Mouse (Mus musculus): ENCODE results near the gene Psmb10.

Gene Psmb10

DNA sequence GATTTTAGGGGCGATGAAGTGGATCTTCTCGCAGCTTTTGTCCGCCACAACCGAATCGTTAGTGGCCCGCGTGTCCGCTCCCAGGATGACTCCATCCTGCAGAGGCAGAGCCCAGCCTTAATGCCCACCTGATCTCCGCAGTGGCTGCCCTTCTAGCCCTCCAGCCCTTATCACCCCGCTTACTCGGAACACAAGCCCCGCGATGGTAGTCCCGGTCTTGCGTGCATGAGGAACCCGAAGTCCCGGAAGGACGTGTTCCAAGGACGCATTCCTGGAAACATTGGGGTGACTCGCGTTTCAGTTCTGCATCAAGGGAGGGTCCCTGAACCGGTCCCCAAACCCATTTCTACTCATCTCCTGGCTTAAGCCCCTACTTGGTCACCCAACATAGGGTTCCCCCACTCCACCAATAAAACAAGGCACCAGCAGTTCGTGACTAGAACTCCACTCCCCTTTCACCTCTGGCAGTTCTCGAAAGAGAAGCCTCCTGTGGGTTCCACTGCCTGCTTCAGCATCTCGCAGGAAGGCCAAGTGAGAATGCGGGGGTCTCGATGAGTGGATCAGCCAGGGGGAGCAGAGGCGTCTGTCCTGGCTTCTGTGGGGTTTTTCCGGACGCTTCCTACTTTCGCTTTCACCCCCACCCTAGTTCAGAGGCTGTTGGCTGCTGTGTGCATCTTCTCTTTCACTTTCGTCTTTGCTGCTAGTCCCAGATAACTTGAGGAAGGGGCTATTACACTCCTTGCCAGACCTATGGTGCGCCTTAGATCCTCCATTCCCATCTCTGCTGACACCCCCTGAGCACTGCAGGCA, 543 bp downstream of the Psmb10 start:
- DNase-seq (ENCODE audit: low spot score in 2 of 2): peak; percentile 42 to 45

GRCm38 (mm10) chr8:105936866-105937475, 1.3 kb downstream of the Psmb10 start:
- peak; percentile 83 to 91 for DNase-seq (ENCODE audit: low spot score in 2 of 2)

DNA sequence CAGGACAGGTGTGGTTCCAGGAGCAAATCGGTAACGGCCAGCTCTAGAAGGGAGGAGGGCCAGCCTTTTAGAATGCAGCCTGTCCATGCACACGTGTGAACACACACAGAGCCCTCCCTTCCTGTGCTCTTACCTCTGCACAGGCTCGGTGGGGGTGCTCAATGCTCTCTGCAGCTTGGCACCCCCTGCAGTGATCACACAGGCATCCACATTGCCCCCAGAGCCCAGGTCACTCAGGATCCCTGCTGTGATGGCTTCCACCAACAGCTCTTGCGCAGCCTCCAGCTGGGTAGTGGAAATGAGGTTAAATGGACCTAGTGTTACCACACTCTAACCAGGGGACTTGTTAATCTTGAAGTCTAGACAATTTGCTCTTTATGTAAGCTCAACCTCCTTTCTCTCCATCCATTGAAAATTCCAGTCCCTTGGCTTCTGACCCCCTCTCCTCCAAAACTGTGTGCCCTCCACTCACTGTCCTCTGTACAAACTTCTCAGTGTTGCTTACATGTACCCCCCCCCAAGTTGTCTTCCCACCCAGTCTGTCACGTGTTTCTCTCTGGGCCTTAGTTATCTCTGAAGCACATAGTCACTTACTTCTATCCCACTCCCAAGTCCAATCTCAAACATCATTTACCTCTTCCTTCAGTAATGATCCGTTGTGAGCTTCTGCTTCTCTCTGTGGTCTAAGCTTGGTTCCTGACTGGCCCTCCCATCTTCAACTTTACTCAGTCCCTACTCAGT, 2.2 kb downstream of the Psmb10 start:
- DNase-seq (ENCODE audit: low spot score in 2 of 2): no peak

- DNase-seq (ENCODE audit: low spot score in 2 of 2): no peak
These were observed 3.1 kb downstream of the Psmb10 start for GRCm38 (mm10) chr8:105935105-105935504.

DNA sequence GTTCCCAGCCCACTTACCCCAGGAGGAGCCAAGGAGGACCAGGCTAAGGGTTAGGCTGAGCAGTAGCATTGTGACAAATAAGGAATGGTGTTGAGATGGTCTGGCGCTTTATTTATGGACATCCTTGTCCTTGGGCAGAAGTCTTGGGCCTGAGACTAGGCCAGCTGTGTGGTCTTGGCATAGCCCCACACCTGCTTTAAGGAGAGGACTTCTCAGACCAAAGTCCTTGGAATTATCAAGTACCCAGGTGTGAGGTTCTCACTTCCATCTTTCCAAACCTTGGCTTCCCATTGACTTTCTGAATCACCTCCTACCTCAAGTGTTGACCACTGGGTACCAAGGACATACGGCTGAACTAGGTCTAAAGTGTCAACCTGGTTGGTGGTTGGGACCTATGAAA, 4.5 kb downstream of the Psmb10 start, which contains the start of gene Ctrl:
Gene Ctrl (minus strand): TSS at position 101 of the 400 bp plus-strand sequence.
- DNase-seq (ENCODE audit: low spot score in 2 of 2): no peak

DNA sequence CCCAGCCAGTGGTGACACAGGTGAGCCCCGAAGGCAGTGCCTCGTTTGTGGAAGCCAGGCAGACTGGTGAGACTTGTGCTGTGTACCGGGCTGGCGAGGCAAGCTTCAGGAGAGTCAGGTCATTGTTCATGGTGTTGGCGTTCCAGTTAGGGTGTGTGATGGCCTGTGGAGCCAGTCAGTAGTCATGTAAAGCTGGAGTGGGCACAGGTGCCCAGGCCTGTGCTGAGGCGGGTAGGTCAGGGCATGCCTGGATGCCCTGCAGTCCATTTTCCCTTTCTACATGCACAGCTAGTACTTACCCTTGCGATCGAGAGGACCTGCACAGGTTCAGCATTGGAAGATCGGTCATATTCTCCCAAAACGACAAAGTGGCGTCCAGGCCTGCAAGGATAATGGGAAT, 5.7 kb downstream of the Psmb10 start:
- no peak for DNase-seq (ENCODE audit: low spot score in 2 of 2)

GRCm38 (mm10) chr8:105931271-105931670, 7.0 kb downstream of the Psmb10 start:
- no peak for DNase-seq (ENCODE audit: low spot score in 2 of 2)

- DNase-seq (ENCODE audit: low spot score in 2 of 2): peak; percentile 71 to 78
These were observed 7.6 kb downstream of the Psmb10 start for GRCm38 (mm10) chr8:105930602-105931001.

DNA sequence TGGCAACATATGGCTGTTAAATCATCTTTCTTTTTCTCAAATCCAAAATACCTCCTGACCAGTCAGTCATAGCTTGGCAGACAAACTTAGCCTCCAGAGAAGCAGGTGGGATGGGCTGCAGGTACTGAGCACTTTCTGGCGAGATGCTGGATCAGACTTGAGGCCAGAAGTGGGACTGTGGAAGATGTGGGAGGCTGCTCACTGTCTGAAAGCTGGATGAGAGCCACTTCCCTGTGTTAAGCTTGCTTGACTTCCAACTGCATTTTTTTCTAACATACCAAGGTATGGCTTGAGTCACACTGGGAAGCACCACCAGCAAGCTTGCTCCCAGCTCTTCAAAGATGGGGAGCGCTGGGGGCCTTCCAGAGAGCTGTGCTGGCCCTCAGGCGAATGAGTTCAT, 13.1 kb downstream of the Psmb10 start:
- no peak for DNase-seq (ENCODE audit: low spot score in 2 of 2)

- DNase-seq (ENCODE audit: low spot score in 2 of 2): no peak
These were observed 18.9 kb downstream of the Psmb10 start for GRCm38 (mm10) chr8:105919390-105919789.

DNA sequence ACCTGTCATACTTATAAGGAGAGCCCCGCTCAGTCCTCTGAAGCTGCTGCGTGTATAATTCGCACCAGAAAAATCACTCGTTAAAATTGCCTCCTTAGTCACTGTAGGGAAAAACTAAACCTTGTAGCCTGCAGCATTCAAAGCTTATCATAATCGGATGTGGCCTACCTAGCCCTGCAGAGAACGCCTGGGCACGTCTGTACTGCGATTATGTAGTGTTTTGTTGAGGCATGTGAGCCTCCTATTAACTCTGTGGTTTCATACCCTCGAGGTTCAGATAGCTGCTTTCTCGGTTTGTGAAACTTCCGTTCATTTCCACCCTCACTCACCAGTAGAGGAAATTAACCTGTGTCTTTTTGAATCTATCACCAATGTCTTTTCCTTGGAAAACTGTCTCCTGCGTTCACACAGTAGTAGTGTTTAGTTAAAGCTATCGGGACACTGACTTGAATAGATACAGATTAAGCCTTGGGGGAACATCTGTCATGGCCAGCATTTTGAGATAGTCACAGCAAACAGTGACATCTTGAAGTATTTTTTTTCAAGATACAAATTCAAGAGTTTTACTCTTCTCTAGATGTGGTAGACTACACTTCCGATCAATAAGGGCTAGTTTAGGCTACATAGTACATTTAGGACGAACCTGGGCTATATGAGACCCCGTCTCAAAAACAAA, 37.2 kb downstream of the Psmb10 start:
- peak in 1 of 2 experiments; percentile 16 for DNase-seq (ENCODE audit: low spot score in 2 of 2)

DNA sequence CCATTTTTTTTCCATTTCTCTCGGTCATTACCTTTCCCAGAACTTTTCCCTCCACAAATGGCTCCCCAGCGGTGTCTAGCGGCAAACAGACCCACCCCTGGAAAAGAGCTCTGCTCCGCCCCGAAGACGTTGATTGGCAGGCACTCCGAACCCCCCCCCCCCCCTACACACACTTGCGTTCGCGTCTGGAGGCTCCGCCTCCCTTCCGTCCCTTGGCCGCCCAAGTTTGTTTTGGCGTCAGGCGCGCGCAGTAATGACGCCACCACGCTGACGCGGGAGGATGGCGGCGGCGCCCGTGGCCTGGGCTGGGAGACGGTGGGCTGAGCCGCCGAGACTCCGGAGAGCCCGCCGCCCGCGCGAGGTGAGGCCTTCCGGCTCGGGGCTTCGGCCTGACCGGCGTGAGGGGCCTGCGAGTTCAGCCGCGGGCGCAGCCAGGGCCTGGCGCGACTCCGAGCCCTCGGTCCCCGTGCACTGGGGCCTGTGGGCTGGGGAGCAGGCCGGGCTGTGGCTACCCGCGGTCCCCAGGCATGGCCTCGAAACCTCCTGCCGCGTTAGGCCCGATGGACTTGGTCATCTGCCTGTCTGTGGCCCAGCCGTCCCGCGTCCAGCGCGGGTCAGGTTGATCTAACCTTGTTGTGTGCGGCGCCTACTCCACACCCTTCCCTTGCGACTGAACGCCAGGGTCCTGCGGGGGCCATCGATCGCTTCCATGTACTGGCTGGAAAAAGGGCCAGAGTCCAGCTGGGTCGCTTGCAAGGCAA, 37.9 kb downstream of the Psmb10 start, which contains the start of gene Pskh1:
Gene Pskh1 (plus strand): TSS at position 262 of the 761 bp plus-strand sequence.
- peak; percentile 89 to 90 for DNase-seq (ENCODE audit: low spot score in 2 of 2)

GRCm38 (mm10) chr8:105897801-105898480, 40.3 kb downstream of the Psmb10 start:
- no peak for DNase-seq (ENCODE audit: low spot score in 2 of 2)

DNA sequence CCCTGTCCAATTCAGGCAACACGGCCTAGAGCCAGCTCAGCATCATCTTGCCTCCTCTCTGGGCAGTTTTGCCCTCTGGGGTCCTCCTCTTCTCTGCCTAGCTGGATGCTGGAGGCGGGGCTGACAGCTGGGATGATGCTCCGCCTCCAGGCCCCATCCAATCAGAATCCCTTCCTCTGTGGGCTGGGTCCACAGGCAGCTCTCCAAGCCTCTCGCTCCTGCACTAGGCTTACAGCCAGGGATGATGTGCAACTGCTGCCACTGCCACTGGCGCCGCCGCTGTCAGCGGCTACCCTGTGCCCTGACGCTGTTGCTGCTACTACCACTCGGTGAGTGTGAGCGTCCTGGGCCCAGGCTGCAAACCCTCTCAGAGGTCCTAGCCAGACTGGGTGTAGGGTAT, 44.9 kb downstream of the Psmb10 start, which contains the start of gene Nrn1l:
Gene Nrn1l (plus strand): TSS at position 229 of the 400 bp plus-strand sequence.
- DNase-seq (ENCODE audit: low spot score in 2 of 2): peak; percentile 25 to 66

DNA sequence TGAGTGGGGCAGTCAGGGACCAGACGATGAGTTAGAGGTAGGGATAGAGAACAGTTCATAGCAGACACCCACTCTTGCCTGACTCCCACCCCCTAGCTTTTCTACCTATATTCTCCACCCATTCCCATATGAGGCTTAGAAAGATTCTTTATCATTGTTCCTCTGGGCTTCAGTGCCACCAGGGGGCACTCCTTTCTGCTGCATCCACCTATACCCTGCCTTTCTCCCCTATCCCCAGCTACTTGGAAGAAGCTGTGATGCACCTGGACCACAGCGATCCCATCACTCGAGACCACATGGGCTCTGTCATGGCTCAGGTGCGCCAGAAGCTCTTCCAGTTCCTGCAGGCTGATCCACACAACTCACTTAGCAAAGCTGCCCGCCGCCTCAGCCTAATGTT, 45.8 kb downstream of the Psmb10 start:
- no peak for DNase-seq (ENCODE audit: low spot score in 2 of 2)

DNA sequence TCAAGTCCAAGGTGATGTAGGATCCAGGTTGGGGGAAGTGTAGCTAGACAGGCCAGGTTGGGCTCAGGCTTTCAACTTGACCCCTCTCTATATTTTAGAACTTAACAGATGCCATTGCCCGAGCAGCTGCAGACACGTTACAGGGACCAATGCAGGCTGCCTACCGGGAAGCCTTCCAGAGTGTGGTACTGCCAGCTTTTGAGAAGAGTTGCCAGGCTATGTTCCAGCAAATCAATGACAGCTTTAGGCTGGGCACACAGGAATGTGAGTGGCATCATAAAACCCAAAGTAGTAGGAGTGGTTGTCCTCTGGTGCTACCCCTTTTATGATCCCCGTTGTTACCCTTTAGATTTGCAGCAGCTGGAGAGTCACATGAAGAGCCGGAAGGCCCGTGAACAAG, 47.4 kb downstream of the Psmb10 start:
- no peak for DNase-seq (ENCODE audit: low spot score in 2 of 2)

DNA sequence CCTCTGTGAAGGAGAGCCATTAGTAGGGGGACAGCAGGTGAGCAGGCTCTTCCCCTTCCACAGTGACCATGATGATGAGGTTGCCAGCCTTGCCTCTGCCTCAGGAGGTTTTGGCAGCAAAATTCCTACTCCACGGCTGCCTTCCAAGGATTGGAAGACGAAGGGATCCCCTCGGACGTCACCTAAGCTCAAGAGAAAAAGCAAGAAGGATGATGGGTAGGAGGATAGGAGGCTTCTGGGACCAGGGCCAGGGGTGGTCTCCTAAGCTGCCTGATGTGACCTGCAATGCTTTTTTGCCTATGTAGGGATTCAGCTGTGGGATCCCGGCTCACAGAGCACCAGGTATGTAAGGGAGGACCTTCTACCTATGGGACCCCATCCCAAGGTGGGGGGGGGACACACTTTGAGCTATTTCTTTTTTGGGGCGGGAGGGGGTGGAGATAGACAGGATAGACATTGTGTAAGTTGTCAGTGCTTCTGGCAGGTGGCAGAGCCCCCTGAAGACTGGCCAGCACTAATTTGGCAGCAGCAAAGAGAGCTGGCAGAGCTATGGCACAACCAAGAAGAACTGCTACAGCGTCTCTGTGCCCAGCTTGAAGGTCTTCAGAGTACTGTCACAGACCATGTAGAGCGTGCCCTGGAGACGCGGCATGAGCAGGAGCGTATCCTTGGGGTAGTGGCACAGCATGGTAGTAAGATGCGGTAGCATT, 48.3 kb downstream of the Psmb10 start:
- no peak for DNase-seq (ENCODE audit: low spot score in 2 of 2)
